Mouse (Mus musculus) heart, embryonic 13.5 days (tissue): Measurements from ENCODE around the gene Ak2. TPM values are rescaled to one million over a fixed set of nuclear protein-coding genes. Genes with fewer than 3 reads are reported as not detected.

Source experiments
- ATAC-seq: fragments of 200-750 bp; cut with Nextera tagmentation; 2 replicates; pipeline ENCODE4 v1.8.0; 2017; ENCODE audit warnings: moderate TSS enrichment; ENCODE audit not compliant: insufficient number of reproducible peaks, low FRiP score, low TSS enrichment; ENCODE audit errors: extremely low read depth
- H3K27ac ChIP-seq: fragments of 300-500 bp; sonication (generic); replicated peaks from 2 replicates; pipeline ENCODE4 v1.5.1; 2015; ENCODE audit warnings: moderate library complexity, mild to moderate bottlenecking, inconsistent platforms
- H3K27me3 ChIP-seq: fragments of 300-500 bp; sonication (generic); replicated peaks from 2 replicates; pipeline ENCODE4 v1.6.1; 2015; ENCODE audit warnings: mild to moderate bottlenecking, inconsistent platforms
- H3K36me3 ChIP-seq: fragments of 300-500 bp; sonication (generic); 2 replicates; pipeline ENCODE4 v1.6.1; 2015; ENCODE audit warnings: mild to moderate bottlenecking, inconsistent platforms
- H3K4me1 ChIP-seq: fragments of 300-500 bp; sonication (generic); 2 replicates; pipeline ENCODE4 v1.6.1; 2015; ENCODE audit warnings: inconsistent platforms
- H3K4me2 ChIP-seq: fragments of 300-500 bp; sonication (generic); 2 replicates; pipeline ENCODE4 v1.6.1; 2015; ENCODE audit warnings: inconsistent platforms, mild to moderate bottlenecking, moderate library complexity
- H3K4me3 ChIP-seq: fragments of 300-500 bp; sonication (generic); 2 replicates; pipeline ENCODE4 v1.5.1; 2015; ENCODE audit warnings: moderate library complexity, mild to moderate bottlenecking, inconsistent platforms
- H3K9ac ChIP-seq: fragments of 300-500 bp; sonication (generic); 2 replicates; pipeline ENCODE4 v1.6.1; 2015; ENCODE audit warnings: inconsistent platforms, mild to moderate bottlenecking, moderate library complexity
- H3K9me3 ChIP-seq: fragments of 300-500 bp; sonication (generic); 2 replicates; pipeline ENCODE4 v1.6.1; 2016; ENCODE audit warnings: inconsistent platforms
- WGBS: fragments of 180-500 bp; shearing (Covaris S2); methylation state at CpG from one replicate; pipeline ENCODE4 v1.1.7; 2015; ENCODE audit warnings: mixed read lengths; 5-methylcytosine and 5-hydroxymethylcytosine counted together
- polyA plus RNA-seq: library from polyadenylated mRNA; unstranded; fragments of >200 nt; fragmentation: Nextera tagmentation; extraction: Ambion mirVana; gene quantifications from 2 replicates; pipeline ENCODE4 v1.2.1, GENCODE M21; 2015

Gene Ak2
- polyA plus RNA-seq = 147 and 167 TPM in 2 replicates

DNA sequence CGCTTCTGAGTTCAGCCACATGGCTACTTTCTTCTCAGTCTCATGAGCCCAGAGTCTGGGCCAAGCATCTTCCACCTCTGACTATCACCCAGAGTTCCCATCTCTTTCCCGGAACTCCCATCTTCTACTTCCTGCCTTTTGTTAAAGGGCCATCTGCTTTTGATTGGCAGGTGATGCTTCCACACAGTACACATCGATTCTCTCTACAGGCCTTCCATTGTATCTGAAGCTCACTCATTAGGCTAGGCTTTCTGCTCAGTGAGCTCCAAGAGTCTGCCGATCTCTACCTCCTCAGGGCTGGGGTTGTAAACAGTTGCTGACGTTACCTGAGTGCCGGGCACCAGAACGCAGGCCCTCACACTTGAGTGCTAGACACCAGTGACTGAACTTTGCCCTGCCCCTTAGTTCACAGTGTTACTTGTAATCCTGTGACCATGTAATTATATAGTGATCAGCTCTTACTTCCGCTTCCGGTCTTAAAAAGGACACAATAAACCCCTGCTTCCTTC is at the start of gene Ak2:
Ak2 (plus strand) TSS at position 459 of the 509 bp plus-strand sequence.
- Histone ChIP-seq H3K36me3 (peaks cover 6% of the 10 kb centered on the region; the same call in 1 of the 2 replicates), H3K4me1 (peaks cover 36% of the 10 kb centered on the region), H3K27ac (no peak within 1 kb of the TSS), H3K9ac (no peak within 1 kb of the TSS), H3K27me3 (peaks cover 7% of the 10 kb centered on the region; the same call in 1 of the 2 replicates), H3K4me3 (peak within 1 kb of the TSS; percentile 89; the same call in 1 of the 2 replicates), H3K4me2 (peak within 1 kb of the TSS; percentile 80), H3K9me3 (no peaks in the 10 kb centered on the region)
- no peak for ATAC-seq
- 91% methylated on average over 9 of the region's 9 CpGs for WGBS

DNA sequence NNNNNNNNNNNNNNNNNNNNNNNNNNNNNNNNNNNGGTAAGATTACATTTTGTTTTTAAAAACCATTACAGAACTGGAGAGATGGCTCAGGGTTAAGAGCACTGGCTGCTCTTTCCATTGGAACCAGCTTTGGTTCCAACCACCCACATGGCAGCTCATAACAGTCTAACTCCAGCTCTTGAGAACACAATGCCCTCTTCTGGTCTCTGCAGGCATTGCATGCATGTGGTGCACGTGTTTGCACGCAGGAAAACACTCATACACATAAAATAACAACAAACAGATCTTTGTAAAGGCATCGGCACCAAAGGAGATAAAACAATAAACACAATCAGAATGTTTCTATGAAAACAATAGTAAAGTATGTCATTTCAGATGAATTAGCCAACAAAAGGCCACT is 49.4 kb upstream of the Ak2 start:
- ATAC-seq = no peak
- no peaks in the 10 kb centered on the region for H3K36me3 ChIP-seq
- H3K4me3 ChIP-seq = no peak overlapping the region
- no peak overlapping the region for H3K27ac ChIP-seq
- no peaks in the 10 kb centered on the region for H3K27me3 ChIP-seq
- WGBS = 44% methylated on average over 3 of the region's 3 CpGs
- H3K4me1 ChIP-seq = peaks cover 2% of the 10 kb centered on the region
- H3K9ac ChIP-seq = no peak overlapping the region
- H3K4me2 ChIP-seq = no peak overlapping the region
- peaks cover 8% of the 10 kb centered on the region; the same call in 1 of the 2 replicates for H3K9me3 ChIP-seq

- H3K27me3 ChIP-seq = peaks cover 15% of the 10 kb centered on the region
- no peak overlapping the region for H3K27ac ChIP-seq
- WGBS = 75% methylated on average over 9 of the region's 9 CpGs
- H3K4me2 ChIP-seq = no peak overlapping the region
- H3K4me3 ChIP-seq = no peak overlapping the region
- peaks cover 6% of the 10 kb centered on the region for H3K4me1 ChIP-seq
- peaks cover 7% of the 10 kb centered on the region; the same call in 1 of the 2 replicates for H3K9me3 ChIP-seq
- no peak for ATAC-seq
- no peaks in the 10 kb centered on the region for H3K36me3 ChIP-seq
- no peak overlapping the region for H3K9ac ChIP-seq
Measured at GRCm38 (mm10) chr4:128946736-128947135, 45.0 kb upstream of the Ak2 start.

DNA sequence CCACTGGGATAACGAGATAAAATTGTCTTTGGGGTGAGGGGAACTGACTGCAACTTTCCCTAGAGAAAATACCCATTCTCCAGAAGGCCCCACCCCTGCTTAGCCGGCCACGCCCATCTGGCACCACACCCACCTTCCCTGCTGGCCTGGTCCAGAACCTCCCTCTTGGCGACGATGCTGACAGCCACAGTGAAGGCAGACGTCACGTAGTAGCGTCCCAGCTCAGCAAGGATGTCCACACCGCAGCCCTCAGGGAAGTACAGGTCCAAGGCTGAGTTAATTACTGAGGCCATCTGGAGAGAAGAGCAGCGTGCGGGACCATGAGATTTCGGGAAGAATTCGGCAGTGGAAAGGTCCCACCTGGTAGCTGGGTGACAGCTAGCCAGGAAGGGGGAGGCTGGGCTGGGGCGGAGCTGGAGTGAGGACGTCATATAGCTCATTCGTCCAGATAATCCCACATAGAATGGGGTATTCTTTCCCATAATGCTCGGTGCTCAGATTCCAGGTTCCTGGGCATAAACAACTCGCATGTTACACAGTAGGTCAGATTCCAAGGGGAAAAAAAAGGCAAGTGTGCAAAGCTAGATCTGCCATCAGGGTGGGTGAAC is 44.3 kb upstream of the Ak2 start:
- no peak overlapping the region for H3K9ac ChIP-seq
- WGBS = 16% methylated on average over 18 of the region's 18 CpGs
- H3K36me3 ChIP-seq = no peaks in the 10 kb centered on the region
- peaks cover 6% of the 10 kb centered on the region for H3K4me1 ChIP-seq
- no peak overlapping the region for H3K4me3 ChIP-seq
- H3K4me2 ChIP-seq = peak overlapping the region; percentile 40
- no peaks in the 10 kb centered on the region for H3K9me3 ChIP-seq
- H3K27ac ChIP-seq = no peak overlapping the region
- H3K27me3 ChIP-seq = peaks cover 18% of the 10 kb centered on the region
- no peak for ATAC-seq

GRCm38 (mm10) chr4:128948137-128948674 is 43.6 kb upstream of the Ak2 start:
- Histone ChIP-seq H3K4me1 (peaks cover 6% of the 10 kb centered on the region), H3K27ac (no peak overlapping the region), H3K9ac (no peak overlapping the region), H3K36me3 (no peaks in the 10 kb centered on the region), H3K27me3 (peaks cover 18% of the 10 kb centered on the region), H3K4me3 (no peak overlapping the region), H3K9me3 (no peaks in the 10 kb centered on the region), H3K4me2 (no peak overlapping the region)
- WGBS = 29% methylated on average over 6 of the region's 6 CpGs
- no peak for ATAC-seq

DNA sequence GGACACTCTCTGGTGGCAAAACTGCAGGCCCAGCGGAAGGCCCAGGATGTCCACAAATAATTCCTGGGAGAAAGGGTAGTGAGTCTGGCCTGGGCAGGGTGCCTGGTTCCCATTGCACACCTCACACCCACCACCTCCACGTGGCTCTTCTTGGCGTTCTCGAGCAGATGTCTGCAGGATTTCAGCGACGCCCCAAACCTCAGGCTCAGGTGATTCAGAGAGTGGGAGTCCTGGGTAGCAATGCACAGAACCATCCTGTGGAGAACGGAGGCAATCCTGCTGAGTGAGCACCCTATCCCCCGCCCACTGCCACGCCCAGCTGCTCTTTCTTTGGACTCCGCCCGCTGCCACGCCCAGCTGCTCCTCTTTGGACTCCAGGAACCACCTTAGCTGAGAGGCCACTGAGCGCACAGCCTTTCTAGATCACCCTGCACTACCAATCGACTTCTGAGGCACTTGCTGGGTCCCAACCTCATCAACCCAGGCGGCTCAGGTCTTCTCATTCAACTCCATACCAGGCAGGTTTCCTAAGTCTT is 42.2 kb upstream of the Ak2 start:
- Histone ChIP-seq H3K27ac (no peak overlapping the region), H3K36me3 (no peaks in the 10 kb centered on the region), H3K9me3 (no peaks in the 10 kb centered on the region), H3K4me3 (no peak overlapping the region), H3K27me3 (peaks cover 19% of the 10 kb centered on the region), H3K4me1 (peaks cover 6% of the 10 kb centered on the region), H3K9ac (no peak overlapping the region), H3K4me2 (no peak overlapping the region)
- WGBS = 36% methylated on average over 15 of the region's 15 CpGs
- ATAC-seq = no peak

DNA sequence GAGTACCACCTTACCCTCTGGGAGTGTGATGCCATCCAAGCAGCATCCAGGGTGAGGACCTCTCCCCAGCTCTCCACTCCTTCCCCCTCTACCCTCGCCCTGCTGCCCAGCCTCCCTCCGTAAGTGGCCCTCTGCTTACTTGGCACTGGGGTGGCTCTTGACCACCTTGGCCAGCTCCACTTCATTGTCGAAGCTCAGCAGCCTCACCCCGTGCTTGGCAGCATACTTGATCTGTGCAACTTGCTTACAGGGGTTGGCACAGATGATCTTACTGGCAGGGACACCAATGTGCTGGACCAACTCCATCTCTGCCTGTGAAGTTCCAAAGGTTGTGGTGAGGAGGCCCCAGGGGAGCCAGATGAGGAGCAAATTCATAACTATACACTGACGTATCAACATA is 41.3 kb upstream of the Ak2 start:
- no peak overlapping the region for H3K27ac ChIP-seq
- H3K27me3 ChIP-seq = peaks cover 27% of the 10 kb centered on the region
- no peaks in the 10 kb centered on the region for H3K36me3 ChIP-seq
- H3K4me2 ChIP-seq = no peak overlapping the region
- H3K4me1 ChIP-seq = peaks cover 6% of the 10 kb centered on the region
- no peak for ATAC-seq
- H3K4me3 ChIP-seq = no peak overlapping the region
- 70% methylated on average over 5 of the region's 5 CpGs for WGBS
- H3K9me3 ChIP-seq = no peaks in the 10 kb centered on the region
- no peak overlapping the region for H3K9ac ChIP-seq

DNA sequence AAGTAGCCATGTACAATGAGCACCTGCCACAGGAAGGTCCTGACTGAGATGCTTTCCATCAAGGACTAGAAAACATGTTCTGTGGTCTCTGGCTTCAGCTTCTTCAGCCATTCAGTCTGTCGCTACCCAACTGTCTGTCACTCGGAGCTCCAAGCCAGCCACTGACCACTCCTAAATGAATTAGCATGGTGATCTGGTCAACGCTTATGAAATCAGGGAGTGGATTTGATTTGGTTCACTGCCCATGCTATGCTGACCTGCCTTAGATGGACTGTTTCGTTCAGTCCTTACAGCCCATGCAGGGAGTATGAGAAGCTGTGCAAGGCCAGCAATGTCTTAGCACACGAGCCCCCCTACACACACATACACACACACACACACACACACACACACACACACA is 37.9 kb upstream of the Ak2 start:
- H3K27me3 ChIP-seq = peaks cover 35% of the 10 kb centered on the region
- H3K9me3 ChIP-seq = no peaks in the 10 kb centered on the region
- no peak overlapping the region for H3K4me2 ChIP-seq
- no peak for ATAC-seq
- H3K4me1 ChIP-seq = peaks cover 20% of the 10 kb centered on the region
- no peak overlapping the region for H3K9ac ChIP-seq
- H3K4me3 ChIP-seq = no peak overlapping the region
- H3K36me3 ChIP-seq = no peaks in the 10 kb centered on the region
- no peak overlapping the region for H3K27ac ChIP-seq
- 73% methylated on average over 5 of the region's 5 CpGs for WGBS

DNA sequence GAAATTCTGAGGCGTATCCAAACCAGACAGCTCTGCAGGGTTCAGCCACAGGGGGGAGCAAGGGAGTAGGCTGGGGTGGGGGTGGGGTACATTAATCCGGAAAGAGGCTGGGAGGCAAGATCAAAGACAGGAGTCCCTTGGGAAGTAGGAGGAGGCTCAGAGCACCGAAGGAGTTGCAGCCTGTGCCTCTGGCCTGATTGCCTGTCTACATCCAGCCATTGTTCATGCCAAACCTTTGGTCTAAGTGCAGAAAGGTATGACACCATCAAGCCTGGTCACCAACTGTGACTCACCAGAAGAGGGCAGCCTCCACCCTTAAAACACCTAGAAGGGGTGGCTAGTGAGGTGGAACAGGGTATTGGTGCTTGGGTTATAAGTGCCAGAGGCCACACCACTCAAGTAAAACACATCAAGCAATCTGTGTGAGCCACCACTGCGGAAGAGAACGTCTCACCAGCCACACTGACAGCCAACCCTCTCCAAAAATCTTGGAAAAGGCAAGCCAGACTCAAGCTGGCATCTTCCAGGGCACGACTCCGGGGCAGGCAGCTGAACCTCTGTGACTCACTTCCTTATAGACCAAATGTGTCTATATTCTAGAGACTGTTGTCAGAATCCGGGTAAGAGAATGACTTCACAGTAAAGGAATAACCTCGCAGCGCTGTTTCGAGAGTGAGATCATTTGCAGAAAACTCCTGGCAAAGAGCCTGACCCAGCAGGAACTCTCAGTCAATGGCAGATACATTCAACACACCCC is 34.4 kb upstream of the Ak2 start:
- H3K36me3 ChIP-seq = no peaks in the 10 kb centered on the region
- H3K27ac ChIP-seq = peak overlapping the region; percentile 83
- no peaks in the 10 kb centered on the region for H3K9me3 ChIP-seq
- H3K27me3 ChIP-seq = peaks cover 40% of the 10 kb centered on the region
- 32% methylated on average over 11 of the region's 11 CpGs for WGBS
- peak overlapping the region; percentile 41 for H3K4me2 ChIP-seq
- peak; percentile 20; the same call in 1 of the 2 replicates for ATAC-seq
- H3K4me3 ChIP-seq = no peak overlapping the region
- no peak overlapping the region; the same call in 1 of the 2 replicates for H3K9ac ChIP-seq
- peaks cover 33% of the 10 kb centered on the region for H3K4me1 ChIP-seq

GRCm38 (mm10) chr4:128958156-128958555 is 33.6 kb upstream of the Ak2 start:
- no peaks in the 10 kb centered on the region for H3K36me3 ChIP-seq
- H3K4me3 ChIP-seq = no peak overlapping the region
- H3K4me2 ChIP-seq = 0 out of 2 replicates have a peak overlapping the region, but pooled peaks have one; percentile 41
- 71% methylated on average over 11 of the region's 11 CpGs for WGBS
- H3K27ac ChIP-seq = peak overlapping the region; percentile 83
- peaks cover 44% of the 10 kb centered on the region for H3K27me3 ChIP-seq
- no peaks in the 10 kb centered on the region for H3K9me3 ChIP-seq
- H3K9ac ChIP-seq = peak overlapping the region; percentile 37
- ATAC-seq = no peak
- peaks cover 38% of the 10 kb centered on the region for H3K4me1 ChIP-seq

- peaks cover 40% of the 10 kb centered on the region for H3K4me1 ChIP-seq
- no peaks in the 10 kb centered on the region for H3K9me3 ChIP-seq
- no peak overlapping the region for H3K9ac ChIP-seq
- H3K27me3 ChIP-seq = peaks cover 50% of the 10 kb centered on the region
- H3K4me3 ChIP-seq = no peak overlapping the region
- H3K36me3 ChIP-seq = no peaks in the 10 kb centered on the region
- no peak overlapping the region for H3K27ac ChIP-seq
- no peak for ATAC-seq
- WGBS = 67% methylated on average over 8 of the region's 8 CpGs
- H3K4me2 ChIP-seq = no peak overlapping the region
Measured at GRCm38 (mm10) chr4:128958849-128959248, 32.9 kb upstream of the Ak2 start.
